Comparison of ENCODE assay signal across 17 mouse cellular contexts in the genomic region with DNA sequence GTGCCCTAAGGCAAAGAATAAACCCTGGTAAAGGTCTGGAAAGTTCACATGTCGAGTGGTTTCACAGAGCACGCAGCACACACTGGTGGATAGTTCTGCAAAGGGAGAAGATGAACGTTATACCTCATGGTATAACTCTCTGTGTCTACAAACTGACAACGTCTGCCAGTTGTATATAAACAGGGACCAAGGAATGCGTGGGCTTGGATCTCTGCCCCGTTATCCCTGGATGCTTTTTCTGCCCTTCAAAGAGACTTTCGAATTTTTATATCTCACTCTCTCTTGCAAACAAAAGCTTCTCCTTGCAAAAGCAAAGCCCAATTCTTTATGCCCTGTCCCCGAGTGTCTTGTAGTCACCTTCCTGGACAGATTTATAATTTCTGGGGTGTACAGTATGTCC.
"Had no signal": no experiment of that assay in that cellular context is flagged by ENCODE, and none has a peak within 500 bp of the region (broad histone marks: within the 10 kb centered on the region; RNA-seq: fewer than 3 reads in every experiment).

No protein-coding gene starts in this region.

- ATAC-seq: midbrain, embryonic 16.5 days had no signal

- H3K9ac ChIP-seq: midbrain, embryonic 12.5 days; neural tube, embryonic 13.5 days; neural tube, embryonic 15.5 days had no signal

- H3K9me3 ChIP-seq: midbrain, embryonic 10.5 days; midbrain, embryonic 12.5 days; neural tube, embryonic 13.5 days; neural tube, embryonic 15.5 days had no signal

- H3K27me3 ChIP-seq: midbrain, embryonic 12.5 days; neural tube, embryonic 13.5 days; neural tube, embryonic 15.5 days had no signal

- H3K4me2 ChIP-seq: midbrain, embryonic 12.5 days; neural tube, embryonic 13.5 days; neural tube, embryonic 15.5 days had no signal

- DNase-seq: lung, adult 18-20 months; lung, postnatal 10 days; midbrain, embryonic 14.5 days; retina, postnatal 1 day; right cerebral cortex, adult 18-20 months; right cerebral cortex, postnatal 25 days; right cerebral cortex, postnatal 4 days; spleen, adult 18-20 months; thymus, adult 18-20 months; thymus, postnatal 14 days; thymus, postnatal 36 days had no signal

- H3K4me3 ChIP-seq: midbrain, embryonic 10.5 days; midbrain, embryonic 12.5 days; myocyte; neural tube, embryonic 13.5 days; neural tube, embryonic 15.5 days had no signal

- H3K27ac ChIP-seq: midbrain, embryonic 10.5 days; midbrain, embryonic 12.5 days; neural tube, embryonic 13.5 days; neural tube, embryonic 15.5 days had no signal

- H3K4me1 ChIP-seq: midbrain, embryonic 10.5 days; midbrain, embryonic 12.5 days had no signal

- H3K36me3 ChIP-seq: neural tube, embryonic 13.5 days; neural tube, embryonic 15.5 days had no signal
